Mouse (Mus musculus) heart, embryonic 13.5 days (tissue): ENCODE data around the gene Rint1. TPM values are rescaled to one million over a fixed set of nuclear protein-coding genes. Genes with fewer than 3 reads are reported as not detected.
A peak's percentile ranks its signal among the peaks of the same experiment; 100 is the strongest.
"Not testable (repeated sequence)": the region's sequence is repeated elsewhere in the genome, so short reads cannot be mapped to it uniquely, and the experiment has no call there.

Source experiments
- ATAC-seq: fragments of 200-750 bp; cut with Nextera tagmentation; 2 replicates; pipeline ENCODE4 v1.8.0; 2017; ENCODE audit warnings: moderate TSS enrichment; ENCODE audit not compliant: insufficient number of reproducible peaks, low FRiP score, low TSS enrichment; ENCODE audit errors: extremely low read depth
- H3K27ac ChIP-seq: fragments of 300-500 bp; sonication (generic); replicated peaks from 2 replicates; pipeline ENCODE4 v1.5.1; 2015; ENCODE audit warnings: moderate library complexity, mild to moderate bottlenecking, inconsistent platforms
- H3K27me3 ChIP-seq: fragments of 300-500 bp; sonication (generic); replicated peaks from 2 replicates; pipeline ENCODE4 v1.6.1; 2015; ENCODE audit warnings: mild to moderate bottlenecking, inconsistent platforms
- H3K36me3 ChIP-seq: fragments of 300-500 bp; sonication (generic); 2 replicates; pipeline ENCODE4 v1.6.1; 2015; ENCODE audit warnings: mild to moderate bottlenecking, inconsistent platforms
- H3K4me1 ChIP-seq: fragments of 300-500 bp; sonication (generic); 2 replicates; pipeline ENCODE4 v1.6.1; 2015; ENCODE audit warnings: inconsistent platforms
- H3K4me2 ChIP-seq: fragments of 300-500 bp; sonication (generic); 2 replicates; pipeline ENCODE4 v1.6.1; 2015; ENCODE audit warnings: inconsistent platforms, mild to moderate bottlenecking, moderate library complexity
- H3K4me3 ChIP-seq: fragments of 300-500 bp; sonication (generic); 2 replicates; pipeline ENCODE4 v1.5.1; 2015; ENCODE audit warnings: moderate library complexity, mild to moderate bottlenecking, inconsistent platforms
- H3K9ac ChIP-seq: fragments of 300-500 bp; sonication (generic); 2 replicates; pipeline ENCODE4 v1.6.1; 2015; ENCODE audit warnings: inconsistent platforms, mild to moderate bottlenecking, moderate library complexity
- H3K9me3 ChIP-seq: fragments of 300-500 bp; sonication (generic); 2 replicates; pipeline ENCODE4 v1.6.1; 2016; ENCODE audit warnings: inconsistent platforms
- WGBS: fragments of 180-500 bp; shearing (Covaris S2); methylation state at CpG from one replicate; pipeline ENCODE4 v1.1.7; 2015; ENCODE audit warnings: mixed read lengths; 5-methylcytosine and 5-hydroxymethylcytosine counted together
- polyA plus RNA-seq: library from polyadenylated mRNA; unstranded; fragments of >200 nt; fragmentation: Nextera tagmentation; extraction: Ambion mirVana; gene quantifications from 2 replicates; pipeline ENCODE4 v1.2.1, GENCODE M21; 2015

Gene Rint1
- polyA plus RNA-seq, 1 experiment from 2014 or later = 26.1 TPM

DNA sequence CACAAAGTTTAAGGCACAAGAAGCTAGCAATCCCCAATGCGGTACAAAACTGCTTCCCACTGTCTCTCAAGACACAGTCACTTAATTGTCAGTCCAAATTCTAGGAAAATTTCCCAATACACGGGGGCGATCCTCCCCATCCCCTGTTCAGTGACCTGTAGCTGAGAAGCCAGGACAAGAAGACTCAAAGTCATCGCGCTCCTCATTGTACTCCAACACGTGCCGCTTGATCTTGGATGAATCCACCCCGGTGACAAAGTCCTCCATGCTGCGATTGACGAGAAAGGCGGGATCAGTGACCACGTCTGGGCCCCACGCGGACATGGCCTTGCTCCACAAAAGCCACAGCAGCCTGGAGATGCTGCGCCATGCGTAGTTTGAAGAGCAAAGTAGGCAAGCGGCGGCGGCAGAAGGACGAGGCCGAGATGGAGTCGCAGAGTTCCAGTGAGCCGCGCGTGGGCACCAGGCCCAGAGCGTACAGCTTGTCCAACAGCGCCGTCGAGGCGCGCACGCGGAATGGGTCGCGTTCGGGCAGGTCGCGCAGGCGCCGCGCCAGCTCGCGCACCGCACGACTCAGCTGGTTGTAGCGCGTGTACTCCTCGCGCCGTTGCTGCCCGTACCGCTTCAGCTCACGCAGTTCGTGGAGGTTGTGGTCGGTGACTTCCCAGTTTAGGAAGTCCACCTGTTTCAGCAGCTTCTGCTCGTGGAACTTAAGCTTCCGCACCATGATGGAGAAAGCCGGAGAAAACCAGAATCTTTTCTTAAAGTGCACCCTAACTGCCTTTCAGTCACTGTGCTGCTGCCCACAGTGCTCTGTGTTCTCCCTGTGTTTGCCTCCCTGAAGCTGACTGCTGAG, 43.6 kb downstream of the Rint1 start:
- no peak overlapping the region for H3K27ac ChIP-seq
- H3K4me2 ChIP-seq = peak overlapping the region; percentile 61
- H3K4me3 ChIP-seq = peak overlapping the region; percentile 37
- WGBS = 36% methylated on average over 58 of the region's 58 CpGs
- 0 out of 2 replicates have a peak overlapping the region, but pooled peaks have one; percentile 7 for H3K9ac ChIP-seq
- H3K27me3 ChIP-seq = peaks cover 53% of the 10 kb centered on the region
- ATAC-seq = no peak
- H3K9me3 ChIP-seq = no peaks in the 10 kb centered on the region
- no peaks in the 10 kb centered on the region for H3K36me3 ChIP-seq
- H3K4me1 ChIP-seq = no peaks in the 10 kb centered on the region

DNA sequence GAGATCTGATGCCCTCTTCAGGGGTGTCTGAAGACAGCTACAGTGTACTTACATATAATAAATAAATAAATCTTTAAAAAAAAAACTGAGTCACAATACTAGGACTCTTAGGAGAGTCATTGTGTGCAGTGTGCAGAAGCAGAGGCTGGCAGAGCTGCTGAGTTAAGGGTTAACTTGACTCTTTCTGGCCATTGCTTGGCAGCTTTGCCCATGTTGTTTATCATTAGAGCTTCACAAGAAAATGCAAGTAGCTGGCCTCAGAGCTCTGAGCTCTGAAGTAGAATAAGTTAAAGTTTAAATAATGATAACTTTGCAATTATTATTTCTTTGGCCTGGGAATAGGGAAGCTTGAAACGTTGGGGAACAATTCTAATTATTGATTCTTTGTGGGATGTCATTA, 48.2 kb downstream of the Rint1 start:
- not testable (repeated sequence) for H3K4me2 ChIP-seq, H3K9me3 ChIP-seq

DNA sequence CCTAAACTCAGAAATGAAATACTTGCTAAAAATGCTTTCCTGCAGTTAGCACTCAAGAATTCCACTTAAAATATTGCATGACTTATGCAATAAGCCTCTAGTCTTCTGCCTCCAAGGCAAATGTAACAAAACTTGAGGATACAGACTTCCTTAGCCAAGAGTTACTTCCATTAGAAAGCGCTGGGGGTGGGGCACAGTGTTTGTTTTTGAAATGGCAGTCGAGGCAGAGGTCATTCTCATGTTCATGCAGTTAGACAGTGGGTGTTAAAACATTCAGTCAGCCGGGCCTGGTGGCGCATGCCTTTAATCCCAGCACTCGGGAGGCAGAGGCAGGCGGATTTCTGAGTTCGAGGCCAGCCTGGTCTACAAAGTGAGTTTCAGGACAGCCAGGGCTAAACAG, 50.6 kb downstream of the Rint1 start:
- Histone ChIP-seq H3K4me1 (peaks cover 11% of the 10 kb centered on the region), H3K9ac (no peak overlapping the region), H3K27me3 (peaks cover 9% of the 10 kb centered on the region), H3K36me3 (peaks cover 29% of the 10 kb centered on the region), H3K27ac (no peak overlapping the region), H3K9me3 (no peaks in the 10 kb centered on the region), H3K4me3 (no peak overlapping the region), H3K4me2 (no peak overlapping the region)
- no peak for ATAC-seq
- 89% methylated on average over 7 of the region's 7 CpGs for WGBS

More for the DNA sequence above, 48.2 kb downstream of the Rint1 start:
- not testable (repeated sequence) for H3K4me3 ChIP-seq, H3K4me1 ChIP-seq, H3K27ac ChIP-seq, H3K9ac ChIP-seq, ATAC-seq
- 70% methylated on average over 1 of the region's 1 CpGs for WGBS
- Histone ChIP-seq H3K27me3 (peaks cover 34% of the 10 kb centered on the region), H3K36me3 (peaks cover 24% of the 10 kb centered on the region)

DNA sequence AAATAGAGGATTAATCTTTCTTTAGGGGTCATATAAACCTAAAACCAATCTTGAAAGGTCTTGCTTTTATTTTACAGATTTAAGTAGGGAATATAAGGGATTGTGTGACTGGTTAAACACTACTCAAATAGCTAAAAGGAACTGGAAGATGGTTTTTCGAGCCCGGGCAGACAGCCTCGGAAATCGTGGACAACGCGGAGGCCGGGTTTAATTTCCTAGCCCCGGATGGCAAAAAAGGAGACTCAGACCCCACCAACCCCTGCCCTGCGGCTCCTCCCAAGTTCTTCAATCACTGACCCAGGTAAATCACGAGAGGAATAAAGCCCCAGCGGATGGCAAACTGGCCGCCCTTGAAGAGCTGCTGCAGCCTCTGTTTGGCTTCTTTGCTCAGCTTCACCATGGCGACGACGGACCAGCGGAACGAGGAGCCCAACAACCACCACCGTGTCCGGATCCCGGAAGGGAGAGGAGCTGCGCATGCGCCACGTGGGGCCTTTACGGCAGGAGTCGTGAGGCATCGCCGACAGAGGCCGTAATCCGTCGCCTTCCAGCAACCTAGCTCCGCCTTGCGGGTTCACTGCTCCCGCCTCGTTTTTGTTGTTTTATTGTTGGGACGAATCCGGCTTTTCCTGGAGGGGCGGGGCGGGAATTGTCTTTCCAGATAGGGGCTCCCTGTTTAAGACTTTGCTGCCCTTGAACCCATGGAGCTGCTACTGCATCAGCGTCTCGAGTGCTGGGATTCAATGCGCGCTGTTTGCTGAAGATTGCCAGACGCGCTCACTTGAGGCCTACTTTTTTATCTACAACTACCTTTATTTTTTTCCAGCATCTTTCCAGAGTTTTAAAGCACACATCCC, 56.4 kb downstream of the Rint1 start, which contains the start of gene Tomm7:
Gene Tomm7 (minus strand): TSS at position 488 of the 857 bp plus-strand sequence.
- under 1% methylated on average over 44 of the region's 44 CpGs for WGBS
- no peaks in the 10 kb centered on the region for H3K27me3 ChIP-seq
- peak; percentile 84 for ATAC-seq

DNA sequence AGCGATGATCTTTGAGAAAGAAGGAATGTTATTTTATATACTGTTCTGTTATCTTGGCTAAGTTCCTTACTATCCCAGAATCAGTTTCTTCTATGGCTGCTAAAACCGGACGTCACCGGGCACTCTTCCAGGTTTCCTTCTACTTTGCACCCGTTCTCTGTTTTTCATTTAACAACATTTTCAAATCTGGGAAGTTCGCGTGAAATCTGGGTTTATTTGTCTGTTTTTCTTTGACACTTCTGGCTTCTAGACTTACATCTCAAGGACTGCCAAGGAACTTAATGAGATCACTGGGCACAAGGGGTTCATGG, 57.0 kb downstream of the Rint1 start:
- 26% methylated on average over 7 of the region's 7 CpGs for WGBS

More for the DNA sequence above, 56.4 kb downstream of the Rint1 start, which contains the start of gene Tomm7:
- Histone ChIP-seq H3K4me1 (peaks cover 21% of the 10 kb centered on the region), H3K9ac (peak within 1 kb of the TSS; percentile 92), H3K4me3 (peak within 1 kb of the TSS; percentile 83), H3K36me3 (peaks cover 20% of the 10 kb centered on the region), H3K9me3 (no peaks in the 10 kb centered on the region), H3K27ac (peak within 1 kb of the TSS; percentile 92), H3K4me2 (peak within 1 kb of the TSS; percentile 89)

DNA sequence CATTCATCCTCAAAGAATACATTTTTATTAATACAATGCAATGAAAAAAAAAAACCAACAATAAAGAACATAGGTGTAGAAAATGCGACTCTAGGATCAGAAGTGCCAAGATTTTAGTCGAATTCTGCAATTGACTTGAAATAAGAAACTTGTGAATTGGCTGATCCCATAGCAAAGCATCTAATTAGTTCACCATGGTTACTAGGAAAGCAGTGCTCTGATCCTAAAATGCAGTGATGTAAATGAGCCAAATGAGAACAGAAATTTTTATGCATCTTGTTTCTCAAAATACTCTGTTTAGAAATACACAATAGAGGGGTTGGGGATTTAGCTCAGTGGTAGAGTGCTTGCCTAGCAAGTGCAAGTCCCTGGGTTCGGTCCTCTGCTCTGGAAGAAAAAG, 57.6 kb downstream of the Rint1 start:
- Histone ChIP-seq H3K9me3 (no peaks in the 10 kb centered on the region), H3K4me3 (no peak overlapping the region), H3K4me1 (peaks cover 21% of the 10 kb centered on the region), H3K4me2 (peak overlapping the region; percentile 89), H3K36me3 (peaks cover 10% of the 10 kb centered on the region), H3K27ac (peak overlapping the region; percentile 92; the same call in 1 of the 2 replicates), H3K9ac (no peak overlapping the region), H3K27me3 (no peaks in the 10 kb centered on the region)
- ATAC-seq = no peak
- 86% methylated on average over 3 of the region's 3 CpGs for WGBS

More for the DNA sequence above, 57.0 kb downstream of the Rint1 start:
- H3K4me2 ChIP-seq = peak overlapping the region; percentile 89
- no peaks in the 10 kb centered on the region for H3K27me3 ChIP-seq
- peaks cover 14% of the 10 kb centered on the region for H3K36me3 ChIP-seq
- peak overlapping the region; percentile 92 for H3K27ac ChIP-seq
- H3K4me3 ChIP-seq = peak overlapping the region; percentile 83
- H3K4me1 ChIP-seq = peaks cover 21% of the 10 kb centered on the region
- ATAC-seq = no peak
- peak overlapping the region; percentile 92 for H3K9ac ChIP-seq
- no peaks in the 10 kb centered on the region for H3K9me3 ChIP-seq

DNA sequence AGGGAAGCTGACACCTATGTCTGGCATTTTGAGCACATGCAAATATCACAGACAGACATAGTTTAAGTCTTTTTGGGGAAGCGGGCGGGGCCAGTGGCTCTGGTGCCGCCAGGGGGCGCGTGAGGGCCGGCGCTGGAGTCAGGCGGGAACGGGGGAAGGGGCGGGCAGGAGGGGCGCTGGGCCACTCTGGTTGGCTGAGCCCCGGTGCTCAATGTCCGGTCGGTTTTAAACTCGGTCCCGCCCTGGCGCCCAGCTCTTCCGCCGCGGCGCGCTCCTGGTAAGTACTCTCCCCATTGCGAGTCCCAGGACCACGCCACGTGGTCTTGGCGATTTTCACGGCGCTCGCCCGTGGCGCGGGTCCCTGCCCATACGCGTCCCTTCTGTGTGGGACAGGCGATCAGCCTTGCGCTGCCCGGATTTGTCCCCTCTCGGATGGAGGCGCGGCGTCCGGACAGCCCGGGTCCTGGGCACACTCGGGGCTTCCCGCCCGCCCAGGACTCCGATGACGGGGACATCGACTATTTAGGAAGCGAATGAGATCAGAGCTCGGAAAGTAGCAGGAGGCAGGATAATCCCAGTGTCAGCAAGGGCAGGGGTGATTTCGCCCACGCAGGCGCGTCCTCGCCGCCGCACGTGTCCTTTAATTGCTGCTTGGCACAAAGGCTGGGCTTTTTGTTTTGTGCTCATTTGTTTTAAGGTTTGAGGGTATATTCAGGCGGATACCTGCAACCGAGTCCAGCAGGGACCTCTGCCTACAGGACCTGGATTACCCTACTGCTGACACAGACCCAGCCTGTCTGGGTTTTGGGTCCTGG, 63.0 kb downstream of the Rint1 start:
- H3K4me1 ChIP-seq = peaks cover 13% of the 10 kb centered on the region
- peak overlapping the region; percentile 94 for H3K9ac ChIP-seq
- peak overlapping the region; percentile 92 for H3K4me3 ChIP-seq
- under 1% methylated on average over 61 of the region's 61 CpGs for WGBS
- H3K27ac ChIP-seq = peak overlapping the region; percentile 82
- peak; percentile 94 for ATAC-seq
- H3K27me3 ChIP-seq = no peaks in the 10 kb centered on the region
- peak overlapping the region; percentile 84 for H3K4me2 ChIP-seq
- H3K36me3 ChIP-seq = peaks cover 36% of the 10 kb centered on the region
- no peaks in the 10 kb centered on the region for H3K9me3 ChIP-seq

DNA sequence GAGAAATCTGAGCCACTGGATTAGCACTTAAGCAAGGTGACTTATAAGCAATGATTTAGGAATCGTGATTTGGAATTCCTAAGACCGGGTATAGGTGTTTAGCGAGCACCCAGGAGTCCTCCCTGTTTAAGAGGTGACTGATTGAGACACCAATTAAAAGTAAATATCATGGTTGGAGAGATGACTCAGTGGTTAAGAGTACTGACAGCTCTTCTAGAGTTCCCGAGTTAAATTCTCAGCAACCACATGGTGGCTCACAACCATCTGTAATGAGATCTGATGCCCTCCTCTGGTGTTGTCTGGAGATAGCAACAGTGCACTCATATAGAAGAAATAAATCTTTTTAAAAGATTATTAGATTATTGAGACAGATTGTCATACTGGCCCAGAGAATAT, 63.6 kb downstream of the Rint1 start:
- H3K9me3 ChIP-seq, ATAC-seq, H3K27me3 ChIP-seq: not testable (repeated sequence)
- peaks cover 13% of the 10 kb centered on the region for H3K4me1 ChIP-seq
- H3K4me3 ChIP-seq = peak overlapping the region; percentile 92
- peak overlapping the region; percentile 84 for H3K4me2 ChIP-seq
- peak overlapping the region; percentile 82 for H3K27ac ChIP-seq
- peaks cover 42% of the 10 kb centered on the region for H3K36me3 ChIP-seq
- WGBS = 6% methylated on average over 4 of the region's 4 CpGs
- H3K9ac ChIP-seq = peak overlapping the region; percentile 94

DNA sequence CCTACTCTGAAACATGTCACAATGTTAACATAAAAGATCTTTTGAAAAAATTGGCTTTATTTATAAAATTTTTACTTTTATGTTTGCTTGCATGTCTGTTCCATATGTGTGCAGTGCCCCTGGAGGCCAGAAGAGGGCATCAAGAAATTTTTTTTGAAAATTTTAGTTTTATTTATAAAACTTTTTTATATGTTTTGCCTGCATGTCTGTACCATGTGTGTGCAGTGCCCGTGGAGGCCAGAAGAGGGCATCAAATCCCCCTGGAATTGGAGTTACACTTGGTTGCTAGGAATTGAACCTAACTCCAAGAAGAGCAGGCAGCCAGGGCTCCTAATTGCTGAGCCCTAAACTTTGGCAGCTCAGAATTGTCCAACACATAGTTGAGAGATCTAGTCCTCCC, 65.4 kb downstream of the Rint1 start:
- peaks cover 58% of the 10 kb centered on the region for H3K36me3 ChIP-seq
- not testable (repeated sequence) for ATAC-seq

DNA sequence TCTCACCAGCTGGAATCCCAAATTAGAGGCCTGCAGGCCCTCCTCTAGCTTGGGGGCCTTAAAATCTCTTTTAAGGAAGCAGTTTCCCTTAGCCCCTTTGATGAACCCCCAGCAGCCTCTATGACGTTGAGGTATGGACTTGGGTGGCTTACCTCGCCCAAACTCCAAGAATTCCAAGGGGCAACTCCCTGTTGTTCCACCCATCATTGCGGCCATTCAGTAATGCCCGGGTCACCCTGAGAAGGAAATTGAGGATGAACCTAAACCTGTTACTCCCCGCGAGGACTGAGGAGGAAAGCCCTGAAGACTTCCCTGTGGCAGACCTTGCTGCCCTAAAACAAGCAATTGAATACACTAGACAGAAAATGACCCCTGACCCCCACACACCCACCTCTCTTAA, 68.0 kb downstream of the Rint1 start:
- no peak overlapping the region for H3K9ac ChIP-seq
- H3K36me3 ChIP-seq = peaks cover 81% of the 10 kb centered on the region
- H3K4me2 ChIP-seq = no peak overlapping the region
- no peaks in the 10 kb centered on the region for H3K9me3 ChIP-seq
- ATAC-seq = no peak
- H3K27me3 ChIP-seq = no peaks in the 10 kb centered on the region
- H3K4me1 ChIP-seq = peaks cover 13% of the 10 kb centered on the region
- WGBS = 89% methylated on average over 6 of the region's 6 CpGs
- H3K27ac ChIP-seq = no peak overlapping the region
- H3K4me3 ChIP-seq = no peak overlapping the region

More for the DNA sequence above, 65.4 kb downstream of the Rint1 start:
- 80% methylated on average over 1 of the region's 1 CpGs for WGBS
- H3K4me3 ChIP-seq, H3K9ac ChIP-seq, H3K9me3 ChIP-seq, H3K27ac ChIP-seq, H3K27me3 ChIP-seq, H3K4me2 ChIP-seq: not testable (repeated sequence)
- peaks cover 13% of the 10 kb centered on the region for H3K4me1 ChIP-seq
